In genomic region chr7:16099901-16100300, GRCm38 (mm10) we compare ENCODE assay signal across 7 mouse cellular contexts. TPM values are rescaled to one million over a fixed set of nuclear protein-coding genes. Genes with fewer than 3 reads are reported as not detected.
DNase-seq lines count a peak whose midpoint lies in the region; ATAC-seq lines count a peak whose summit lies in the region.

No protein-coding gene starts in this region.

- no peaks in the 10 kb centered on the region for H3K27me3 ChIP-seq in neural tube, embryonic 11.5 days (ENCODE audit: control insufficient read depth, insufficient read depth, low read length)
- peaks cover 4% of the 10 kb centered on the region; the same call in 1 of the 2 replicates for H3K27me3 ChIP-seq in limb, embryonic 15.5 days
- H3K27me3 ChIP-seq in stomach, embryonic 16.5 days (ENCODE audit: control insufficient read depth, insufficient read depth, low read length): no peaks in the 10 kb centered on the region

- H3K27ac ChIP-seq in neural tube, embryonic 11.5 days (ENCODE audit: low read depth, low read length): no peak overlapping the region
- no peak overlapping the region for H3K27ac ChIP-seq in limb, embryonic 15.5 days
- no peak overlapping the region for H3K27ac ChIP-seq in stomach, embryonic 16.5 days (ENCODE audit: low read length)

- no peak for DNase-seq in neural tube, embryonic 11.5 days (ENCODE audit: low spot score)
- DNase-seq in neural tube, embryonic 10.5 days (ENCODE audit: extremely low spot score, low spot score): no peak
- DNase-seq in ovary, postnatal 10 days (ENCODE audit: low spot score): no peak
- no peak for DNase-seq in layer of hippocampus, postnatal 10 days (ENCODE audit: low spot score in 2 of 2)

- H3K36me3 ChIP-seq in neural tube, embryonic 11.5 days (ENCODE audit: control insufficient read depth, insufficient read depth, low read length): peaks cover 5% of the 10 kb centered on the region; the same call in 1 of the 2 replicates
- peaks cover 41% of the 10 kb centered on the region for H3K36me3 ChIP-seq in limb, embryonic 15.5 days
- H3K36me3 ChIP-seq in stomach, embryonic 16.5 days (ENCODE audit: control insufficient read depth, insufficient read depth, low read length): no peaks in the 10 kb centered on the region

- 87% methylated on average over 4 of the region's 4 CpGs for WGBS in neural tube, embryonic 11.5 days
- 70% methylated on average over 4 of the region's 4 CpGs for WGBS in limb, embryonic 15.5 days
- 75% methylated on average over 4 of the region's 4 CpGs for WGBS in stomach, embryonic 16.5 days

- H3K4me3 ChIP-seq in neural tube, embryonic 11.5 days (ENCODE audit: low read depth, low read length): no peak overlapping the region
- H3K4me3 ChIP-seq in limb, embryonic 15.5 days: peak overlapping the region; percentile 100
- peak overlapping the region; percentile 89 for H3K4me3 ChIP-seq in stomach, embryonic 16.5 days (replicated peaks; ENCODE audit: low read length)

- peak overlapping the region; percentile 26 for H3K9ac ChIP-seq in neural tube, embryonic 11.5 days (ENCODE audit: low read length)
- H3K9ac ChIP-seq in limb, embryonic 15.5 days: no peak overlapping the region
- peak overlapping the region; percentile 99 for H3K9ac ChIP-seq in stomach, embryonic 16.5 days (ENCODE audit: low read length)

- no peak for ATAC-seq in neural tube, embryonic 11.5 days (ENCODE audit: insufficient read depth, low FRiP score, low TSS enrichment)
- peak; percentile 64 for ATAC-seq in erythroid progenitor cell, adult 5-6 weeks (replicated peaks; ENCODE audit: low FRiP score, poor library complexity, severe bottlenecking)
- no peak for ATAC-seq in limb, embryonic 15.5 days (ENCODE audit: insufficient number of reproducible peaks, low FRiP score, low TSS enrichment, low read depth)
- no peak for ATAC-seq in stomach, embryonic 16.5 days (ENCODE audit: insufficient read depth, low FRiP score)

- peaks cover 8% of the 10 kb centered on the region for H3K4me1 ChIP-seq in neural tube, embryonic 11.5 days (ENCODE audit: control insufficient read depth, insufficient read depth, low read length)
- H3K4me1 ChIP-seq in limb, embryonic 15.5 days: peaks cover 34% of the 10 kb centered on the region
- H3K4me1 ChIP-seq in stomach, embryonic 16.5 days (ENCODE audit: control insufficient read depth, insufficient read depth, low read length): peaks cover 8% of the 10 kb centered on the region

- peak overlapping the region; percentile 97 for H3K4me2 ChIP-seq in neural tube, embryonic 11.5 days (ENCODE audit: low read depth)
- peak overlapping the region; percentile 74 for H3K4me2 ChIP-seq in limb, embryonic 15.5 days
- peak overlapping the region; percentile 93 for H3K4me2 ChIP-seq in stomach, embryonic 16.5 days (ENCODE audit: low read depth, low read length)

- H3K9me3 ChIP-seq in neural tube, embryonic 11.5 days (ENCODE audit: control insufficient read depth, low read length): no peaks in the 10 kb centered on the region
- H3K9me3 ChIP-seq in limb, embryonic 15.5 days: no peaks in the 10 kb centered on the region
- H3K9me3 ChIP-seq in stomach, embryonic 16.5 days (replicated peaks; ENCODE audit: control insufficient read depth, low read length): no peaks in the 10 kb centered on the region

RNA-seq across cellular contexts. Expression of gene Napa, which starts 1.6 kb away (rescaled TPM):
- 175 and 184 TPM in 2 replicates for polyA plus RNA-seq in neural tube, embryonic 11.5 days (2014; fragmentation: Nextera tagmentation; extraction: Ambion mirVana)
- total RNA-seq in erythroid progenitor cell, adult 5-6 weeks (2015; ENCODE audit: low replicate concordance): 282 and 315 TPM in 2 replicates
- total RNA-seq in erythroid progenitor cell, adult 5-6 weeks (2017; ENCODE audit: low replicate concordance): 141 and 162 TPM in 2 replicates
- 238 and 277 TPM in 2 replicates for polyA plus RNA-seq in limb, embryonic 15.5 days (2015; fragmentation: Nextera tagmentation; extraction: Ambion mirVana)
- 206 and 230 TPM in 2 replicates for polyA plus RNA-seq in stomach, embryonic 16.5 days (2015; fragmentation: Nextera tagmentation; extraction: Ambion mirVana)
- 100 to 1,000 TPM; 191 to 195 TPM for total RNA-seq in layer of hippocampus, postnatal 10 days (2021)

RNA-seq across cellular contexts. Expression of gene Kptn, which starts 19.8 kb away (rescaled TPM):
- 21.1 and 22.8 TPM in 2 replicates for polyA plus RNA-seq in neural tube, embryonic 11.5 days (2014; fragmentation: Nextera tagmentation; extraction: Ambion mirVana)
- total RNA-seq in erythroid progenitor cell, adult 5-6 weeks (2015; ENCODE audit: low replicate concordance): 2.9 and 8.6 TPM in 2 replicates
- 2.2 and 5.2 TPM in 2 replicates for total RNA-seq in erythroid progenitor cell, adult 5-6 weeks (2017; ENCODE audit: low replicate concordance)
- polyA plus RNA-seq in limb, embryonic 15.5 days (2015; fragmentation: Nextera tagmentation; extraction: Ambion mirVana): 31.2 and 32.7 TPM in 2 replicates
- polyA plus RNA-seq in stomach, embryonic 16.5 days (2015; fragmentation: Nextera tagmentation; extraction: Ambion mirVana): 26.7 and 27.2 TPM in 2 replicates
- 10 to 100 TPM; 33.3 to 39.1 TPM for total RNA-seq in layer of hippocampus, postnatal 10 days (2021)

RNA-seq across cellular contexts. Expression of gene Slc8a2, which starts 29.7 kb away (rescaled TPM):
- 0.95 and 1.0 TPM in 2 replicates for polyA plus RNA-seq in neural tube, embryonic 11.5 days (2014; fragmentation: Nextera tagmentation; extraction: Ambion mirVana)
- not detected in 2 replicates for total RNA-seq in erythroid progenitor cell, adult 5-6 weeks (2015; ENCODE audit: low replicate concordance)
- total RNA-seq in erythroid progenitor cell, adult 5-6 weeks (2017; ENCODE audit: low replicate concordance): 0.26 TPM in 1 of 2 replicates, not detected in the other
- polyA plus RNA-seq in limb, embryonic 15.5 days (2015; fragmentation: Nextera tagmentation; extraction: Ambion mirVana): 0.08 and 0.14 TPM in 2 replicates
- polyA plus RNA-seq in stomach, embryonic 16.5 days (2015; fragmentation: Nextera tagmentation; extraction: Ambion mirVana): 0.25 TPM in 2 replicates
- 100 to 1,000 TPM; 282 to 292 TPM for total RNA-seq in layer of hippocampus, postnatal 10 days (2021)

RNA-seq across cellular contexts. Expression of gene Zfp541, which starts 38.3 kb away (rescaled TPM):
- 0.08 TPM in 1 of 2 replicates, not detected in the other for polyA plus RNA-seq in neural tube, embryonic 11.5 days (2014; fragmentation: Nextera tagmentation; extraction: Ambion mirVana)
- not detected in 2 replicates for total RNA-seq in erythroid progenitor cell, adult 5-6 weeks (2015; ENCODE audit: low replicate concordance)
- total RNA-seq in erythroid progenitor cell, adult 5-6 weeks (2017; ENCODE audit: low replicate concordance): not detected in 2 replicates
- 0.07 TPM in 1 of 2 replicates, not detected in the other for polyA plus RNA-seq in limb, embryonic 15.5 days (2015; fragmentation: Nextera tagmentation; extraction: Ambion mirVana)
- polyA plus RNA-seq in stomach, embryonic 16.5 days (2015; fragmentation: Nextera tagmentation; extraction: Ambion mirVana): 0.05 and 0.10 TPM in 2 replicates
- total RNA-seq in layer of hippocampus, postnatal 10 days (2021): under 1 TPM; 0.40 to 0.43 TPM

RNA-seq across cellular contexts. Expression of gene Bicra, which starts 52.2 kb away (rescaled TPM):
- polyA plus RNA-seq in neural tube, embryonic 11.5 days (2014; fragmentation: Nextera tagmentation; extraction: Ambion mirVana): 7.5 and 8.7 TPM in 2 replicates
- total RNA-seq in erythroid progenitor cell, adult 5-6 weeks (2015; ENCODE audit: low replicate concordance): 5.4 and 16.6 TPM in 2 replicates
- 1.9 and 2.0 TPM in 2 replicates for total RNA-seq in erythroid progenitor cell, adult 5-6 weeks (2017; ENCODE audit: low replicate concordance)
- polyA plus RNA-seq in limb, embryonic 15.5 days (2015; fragmentation: Nextera tagmentation; extraction: Ambion mirVana): 7.2 and 7.5 TPM in 2 replicates
- 3.9 and 4.5 TPM in 2 replicates for polyA plus RNA-seq in stomach, embryonic 16.5 days (2015; fragmentation: Nextera tagmentation; extraction: Ambion mirVana)
- total RNA-seq in layer of hippocampus, postnatal 10 days (2021): 10 to 100 TPM; 19.3 to 21.1 TPM
